Mouse (Mus musculus) lung, postnatal 0 days (tissue): ENCODE results near the gene Eri3. TPM values are rescaled to one million over a fixed set of nuclear protein-coding genes. Genes with fewer than 3 reads are reported as not detected.

Source experiments
- ATAC-seq: fragments of 200-750 bp; cut with Nextera tagmentation; 2 replicates; pipeline ENCODE4 v1.8.0; 2017; ENCODE audit warnings: moderate library complexity
- DNase-seq: peaks from one replicate; pipeline ENCODE4 v3.0.0-alpha.2; 2016; ENCODE audit warnings: low spot score
- H3K27ac ChIP-seq: fragments of 300-500 bp; sonication (generic); 2 replicates; pipeline ENCODE4 v1.5.1; 2014; ENCODE audit warnings: antibody characterized with exemption, mild to moderate bottlenecking, low read length, mixed read lengths
- H3K27me3 ChIP-seq: fragments of 300-500 bp; sonication (generic); replicated peaks from 2 replicates; pipeline ENCODE4 v1.6.1; 2014; ENCODE audit warnings: low read length, mixed read lengths; ENCODE audit not compliant: insufficient read depth
- H3K36me3 ChIP-seq: fragments of 300-500 bp; sonication (generic); 2 replicates; pipeline ENCODE4 v1.6.1; 2014; ENCODE audit warnings: low read length, mixed read lengths; ENCODE audit not compliant: insufficient read depth
- H3K4me1 ChIP-seq: fragments of 300-500 bp; sonication (generic); 2 replicates; pipeline ENCODE4 v1.6.1; 2014; ENCODE audit warnings: antibody characterized with exemption, low read depth, low read length, mixed read lengths; ENCODE audit not compliant: insufficient read depth
- H3K4me2 ChIP-seq: fragments of 300-500 bp; sonication (generic); replicated peaks from 2 replicates; pipeline ENCODE4 v1.6.1; 2014; ENCODE audit warnings: low read depth, mild to moderate bottlenecking, low read length, moderate library complexity, mixed read lengths
- H3K4me3 ChIP-seq: fragments of 300-500 bp; sonication (generic); 2 replicates; pipeline ENCODE4 v1.5.1; 2014; ENCODE audit warnings: low read depth, low read length
- H3K9ac ChIP-seq: fragments of 300-500 bp; sonication (generic); replicated peaks from 2 replicates; pipeline ENCODE4 v1.6.1; 2014; ENCODE audit warnings: low read depth, mild to moderate bottlenecking
- H3K9me3 ChIP-seq: fragments of 300-500 bp; sonication (generic); 2 replicates; pipeline ENCODE4 v1.6.1; 2016; ENCODE audit warnings: low read length, mixed read lengths
- CTCF ChIP-seq: IDR thresholded peaks from 2 replicates; pipeline ENCODE4 v1.5.1; 2016; ENCODE audit warnings: antibody characterized with exemption, mild to moderate bottlenecking
- EP300 ChIP-seq: IDR thresholded peaks from 2 replicates; pipeline ENCODE4 v1.6.1; 2016; ENCODE audit warnings: antibody characterized with exemption, mild to moderate bottlenecking, control low read depth
- WGBS: fragments of 180-500 bp; shearing (Covaris S2); extraction: QIAGEN DNeasy Blood & Tissue Kit; methylation state at CpG from one replicate; pipeline ENCODE4 v1.1.7; 2014; 5-methylcytosine and 5-hydroxymethylcytosine counted together
- polyA plus RNA-seq: library from polyadenylated mRNA; unstranded; fragments of >200 nt; fragmentation: Nextera tagmentation; extraction: Ambion mirVana; gene quantifications from 2 replicates; pipeline ENCODE4 v1.2.1, GENCODE M21; 2015

Eri3 gene
- polyA plus RNA-seq, 1 experiment from 2014 or later = 79.3 TPM

- Histone ChIP-seq H3K27ac (no peak overlapping the region), H3K9me3 (no peaks in the 10 kb centered on the region), H3K4me1 (no peaks in the 10 kb centered on the region), H3K4me2 (no peak overlapping the region), H3K36me3 (no peaks in the 10 kb centered on the region), H3K9ac (no peak overlapping the region), H3K4me3 (no peak overlapping the region), H3K27me3 (no peaks in the 10 kb centered on the region)
- TF ChIP-seq CTCF (no peak), EP300 (no peak)
- DNase-seq (no peak), ATAC-seq (no peak)
- WGBS = 57% methylated on average over 8 of the region's 8 CpGs
These were observed 101.5 kb downstream of the Eri3 start for GRCm38 (mm10) chr4:117651626-117652101.

DNA sequence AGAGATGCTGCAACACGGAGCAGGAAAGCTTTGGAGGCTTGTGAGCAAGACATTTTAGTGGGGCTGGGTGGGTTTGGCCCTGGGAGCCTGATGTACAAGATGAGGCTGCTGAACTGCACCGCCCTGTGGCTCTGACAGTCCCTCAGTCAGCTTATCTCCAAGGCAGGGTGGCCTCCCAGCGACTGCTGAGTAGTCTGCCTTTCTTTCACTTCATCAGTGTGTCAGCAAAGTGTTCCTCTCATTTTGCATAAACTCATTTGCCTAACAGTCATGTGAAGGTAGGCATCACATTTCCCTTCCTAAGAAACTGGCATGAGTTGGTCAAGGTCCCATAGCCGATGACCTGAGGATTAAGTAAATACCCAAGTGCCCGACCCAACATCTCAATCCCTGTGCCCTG is 102.6 kb downstream of the Eri3 start:
- ATAC-seq (no peak), DNase-seq (no peak)
- TF ChIP-seq EP300 (no peak), CTCF (no peak)
- no peaks in the 10 kb centered on the region for H3K9me3 ChIP-seq
- no peak overlapping the region for H3K4me2 ChIP-seq
- no peaks in the 10 kb centered on the region for H3K27me3 ChIP-seq
- H3K4me3 ChIP-seq = no peak overlapping the region
- H3K27ac ChIP-seq = no peak overlapping the region
- H3K9ac ChIP-seq = no peak overlapping the region
- H3K4me1 ChIP-seq = no peaks in the 10 kb centered on the region
- 48% methylated on average over 5 of the region's 5 CpGs for WGBS
- no peaks in the 10 kb centered on the region for H3K36me3 ChIP-seq

GRCm38 (mm10) chr4:117654016-117654702 is 104.0 kb downstream of the Eri3 start:
- H3K9ac ChIP-seq = no peak overlapping the region
- H3K9me3 ChIP-seq = no peaks in the 10 kb centered on the region
- no peaks in the 10 kb centered on the region for H3K36me3 ChIP-seq

GRCm38 (mm10) chr4:117654703-117655499 is 104.7 kb downstream of the Eri3 start:
- Histone ChIP-seq H3K27ac (no peak overlapping the region), H3K4me3 (no peak overlapping the region), H3K4me1 (no peaks in the 10 kb centered on the region), H3K4me2 (no peak overlapping the region), H3K36me3 (no peaks in the 10 kb centered on the region), H3K9ac (no peak overlapping the region), H3K27me3 (no peaks in the 10 kb centered on the region), H3K9me3 (no peaks in the 10 kb centered on the region)
- DNase-seq (no peak), ATAC-seq (no peak)
- 66% methylated on average over 9 of the region's 9 CpGs for WGBS
- no peak for TF ChIP-seq EP300
- no peak for TF ChIP-seq CTCF

More at GRCm38 (mm10) chr4:117654016-117654702, 104.0 kb downstream of the Eri3 start:
- DNase-seq = no peak
- Histone ChIP-seq H3K4me3 (no peak overlapping the region), H3K4me2 (no peak overlapping the region), H3K27me3 (no peaks in the 10 kb centered on the region), H3K27ac (no peak overlapping the region), H3K4me1 (no peaks in the 10 kb centered on the region)
- 49% methylated on average over 10 of the region's 10 CpGs for WGBS
- no peak for ATAC-seq
- TF ChIP-seq EP300 = no peak
- TF ChIP-seq CTCF = no peak

DNA sequence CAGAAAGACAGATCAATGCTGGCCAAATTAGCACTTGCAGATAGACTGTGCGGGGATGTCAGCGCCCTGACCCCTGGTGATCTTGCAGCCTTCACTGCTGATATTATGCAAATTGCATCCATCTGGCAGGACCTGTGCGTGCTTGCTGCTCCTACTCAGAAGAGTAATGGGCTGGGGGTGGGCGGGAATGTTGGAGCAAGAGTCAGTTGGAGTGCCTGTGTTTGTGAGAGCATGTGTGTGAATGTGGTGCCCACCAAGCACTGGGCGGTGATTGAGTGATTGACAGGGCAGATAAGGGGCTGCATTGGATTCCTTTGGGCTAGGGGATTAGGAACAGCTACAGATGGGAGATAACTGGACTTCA is 105.3 kb downstream of the Eri3 start:
- 68% methylated on average over 5 of the region's 5 CpGs for WGBS
- DNase-seq (no peak), ATAC-seq (no peak)
- H3K4me2 ChIP-seq = no peak overlapping the region
- no peak overlapping the region for H3K4me3 ChIP-seq
- H3K36me3 ChIP-seq = no peaks in the 10 kb centered on the region
- H3K9me3 ChIP-seq = no peaks in the 10 kb centered on the region
- H3K27ac ChIP-seq = no peak overlapping the region
- TF ChIP-seq EP300 (no peak), CTCF (no peak)
- no peaks in the 10 kb centered on the region for H3K4me1 ChIP-seq
- no peaks in the 10 kb centered on the region for H3K27me3 ChIP-seq
- no peak overlapping the region for H3K9ac ChIP-seq

GRCm38 (mm10) chr4:117656961-117657360 is 106.8 kb downstream of the Eri3 start:
- no peak overlapping the region for H3K9ac ChIP-seq
- no peaks in the 10 kb centered on the region for H3K36me3 ChIP-seq
- TF ChIP-seq CTCF (no peak), EP300 (no peak)
- H3K27ac ChIP-seq = no peak overlapping the region
- H3K4me2 ChIP-seq = no peak overlapping the region
- no peaks in the 10 kb centered on the region for H3K4me1 ChIP-seq
- H3K27me3 ChIP-seq = no peaks in the 10 kb centered on the region
- ATAC-seq (no peak), DNase-seq (no peak)
- WGBS = 47% methylated on average over 6 of the region's 6 CpGs
- no peak overlapping the region for H3K4me3 ChIP-seq
- no peaks in the 10 kb centered on the region for H3K9me3 ChIP-seq
